In genomic region chr11:21238279-21239020, GRCm38 (mm10) we compare ENCODE assay signal across 8 mouse cellular contexts. TPM values are rescaled to one million over a fixed set of nuclear protein-coding genes. Genes with fewer than 3 reads are reported as not detected.
A peak's percentile ranks its signal among the peaks of the same experiment; 100 is the strongest.
DNase-seq lines count a peak whose midpoint lies in the region; ATAC-seq and TF ChIP-seq lines count a peak whose summit lies in the region.

No protein-coding gene starts in this region.

- H3K27ac ChIP-seq in embryonic facial prominence, embryonic 14.5 days (replicated peaks; ENCODE audit: low read depth, low read length) = peak overlapping the region; percentile 97
- H3K27ac ChIP-seq in heart, embryonic 16.5 days (ENCODE audit: low read length) = peak overlapping the region; percentile 97
- peak overlapping the region; percentile 98 for H3K27ac ChIP-seq in limb, embryonic 14.5 days (replicated peaks; ENCODE audit: low read depth, low read length)
- H3K27ac ChIP-seq in midbrain, embryonic 15.5 days = peak overlapping the region; percentile 98
- H3K27ac ChIP-seq in stomach, postnatal 0 days (replicated peaks) = peak overlapping the region; percentile 98

- no peaks in the 10 kb centered on the region for H3K36me3 ChIP-seq in embryonic facial prominence, embryonic 14.5 days (ENCODE audit: control insufficient read depth, insufficient read depth, low read length)
- no peaks in the 10 kb centered on the region for H3K36me3 ChIP-seq in heart, embryonic 16.5 days (ENCODE audit: control insufficient read depth, insufficient read depth)
- no peaks in the 10 kb centered on the region for H3K36me3 ChIP-seq in limb, embryonic 14.5 days (ENCODE audit: control insufficient read depth, insufficient read depth, low read length)
- H3K36me3 ChIP-seq in midbrain, embryonic 15.5 days (replicated peaks) = no peaks in the 10 kb centered on the region
- no peaks in the 10 kb centered on the region for H3K36me3 ChIP-seq in stomach, postnatal 0 days (ENCODE audit: control insufficient read depth, insufficient read depth, low read length)

- H3K4me2 ChIP-seq in embryonic facial prominence, embryonic 14.5 days (ENCODE audit: low read depth, low read length) = peak overlapping the region; percentile 77
- H3K4me2 ChIP-seq in heart, embryonic 16.5 days (ENCODE audit: low read depth, low read length) = peak overlapping the region; percentile 72
- peak overlapping the region; percentile 79 for H3K4me2 ChIP-seq in limb, embryonic 14.5 days (replicated peaks; ENCODE audit: low read depth, low read length, severe bottlenecking)
- peak overlapping the region; percentile 70 for H3K4me2 ChIP-seq in midbrain, embryonic 15.5 days
- peak overlapping the region; percentile 80 for H3K4me2 ChIP-seq in stomach, postnatal 0 days (replicated peaks; ENCODE audit: low read depth)

- peak; percentile 16; the same call in 1 of the 2 replicates for TF ChIP-seq CTCF in stomach, postnatal 0 days (IDR thresholded peaks at IDR 0.05; ENCODE audit: low read depth)

- ATAC-seq in embryonic facial prominence, embryonic 14.5 days (ENCODE audit: low read depth) = peak; percentile 91
- ATAC-seq in heart, embryonic 16.5 days (replicated peaks; ENCODE audit: extremely low read depth, insufficient read depth, low FRiP score) = peak; percentile 89
- ATAC-seq in limb, embryonic 14.5 days (ENCODE audit: low FRiP score, low read depth) = peak; percentile 85
- ATAC-seq in midbrain, embryonic 15.5 days (replicated peaks) = peak; percentile 95
- ATAC-seq in stomach, postnatal 0 days (ENCODE audit: low FRiP score, low TSS enrichment) = peak; percentile 76

- peak overlapping the region; percentile 99 for H3K9ac ChIP-seq in embryonic facial prominence, embryonic 14.5 days (ENCODE audit: low read depth, low read length)
- H3K9ac ChIP-seq in heart, embryonic 16.5 days (ENCODE audit: low read length) = peak overlapping the region; percentile 94
- peak overlapping the region; percentile 100 for H3K9ac ChIP-seq in limb, embryonic 14.5 days (ENCODE audit: low read depth, low read length, severe bottlenecking)
- peak overlapping the region; percentile 99 for H3K9ac ChIP-seq in midbrain, embryonic 15.5 days
- H3K9ac ChIP-seq in stomach, postnatal 0 days (ENCODE audit: low read length) = peak overlapping the region; percentile 100

- H3K9me3 ChIP-seq in embryonic facial prominence, embryonic 14.5 days (ENCODE audit: control insufficient read depth, low read length) = no peaks in the 10 kb centered on the region
- H3K9me3 ChIP-seq in heart, embryonic 16.5 days (replicated peaks; ENCODE audit: control insufficient read depth, low read length) = no peaks in the 10 kb centered on the region
- no peaks in the 10 kb centered on the region for H3K9me3 ChIP-seq in limb, embryonic 14.5 days (ENCODE audit: control insufficient read depth, low read length)
- H3K9me3 ChIP-seq in midbrain, embryonic 15.5 days = no peaks in the 10 kb centered on the region
- no peaks in the 10 kb centered on the region for H3K9me3 ChIP-seq in stomach, postnatal 0 days (ENCODE audit: control insufficient read depth, low read length)

- TF ChIP-seq POLR2A in limb, embryonic 14.5 days (IDR thresholded peaks at IDR 0.05; ENCODE audit: borderline replicate concordance, extremely low read depth, insufficient read depth, insufficient read length) = peak; percentile 63; the same call in 1 of the 2 replicates

- TF ChIP-seq EP300 in stomach, postnatal 0 days (optimal IDR thresholded peaks at IDR 0.05) = no peak

- WGBS in embryonic facial prominence, embryonic 14.5 days = 2% methylated on average over 12 of the region's 65 CpGs
- WGBS in heart, embryonic 16.5 days = under 1% methylated on average over 52 of the region's 65 CpGs
- WGBS in limb, embryonic 14.5 days = 1% methylated on average over 7 of the region's 65 CpGs
- WGBS in midbrain, embryonic 15.5 days = 2% methylated on average over 49 of the region's 65 CpGs
- WGBS in stomach, postnatal 0 days = under 1% methylated on average over 18 of the region's 65 CpGs

- H3K27me3 ChIP-seq in embryonic facial prominence, embryonic 14.5 days (replicated peaks; ENCODE audit: control insufficient read depth, insufficient read depth, low read length) = no peaks in the 10 kb centered on the region
- H3K27me3 ChIP-seq in heart, embryonic 16.5 days (ENCODE audit: control insufficient read depth, insufficient read depth, low read length) = no peaks in the 10 kb centered on the region
- no peaks in the 10 kb centered on the region for H3K27me3 ChIP-seq in limb, embryonic 14.5 days (ENCODE audit: control insufficient read depth, insufficient read depth, low read length)
- no peaks in the 10 kb centered on the region for H3K27me3 ChIP-seq in midbrain, embryonic 15.5 days (replicated peaks)
- no peaks in the 10 kb centered on the region for H3K27me3 ChIP-seq in stomach, postnatal 0 days (ENCODE audit: control insufficient read depth, insufficient read depth, low read length)

- H3K4me1 ChIP-seq in embryonic facial prominence, embryonic 14.5 days (ENCODE audit: control insufficient read depth, insufficient read depth, low read length) = peaks cover 15% of the 10 kb centered on the region
- peaks cover 11% of the 10 kb centered on the region for H3K4me1 ChIP-seq in heart, embryonic 16.5 days (ENCODE audit: control insufficient read depth, insufficient read depth, low read length)
- peaks cover 15% of the 10 kb centered on the region for H3K4me1 ChIP-seq in limb, embryonic 14.5 days (ENCODE audit: control insufficient read depth, insufficient read depth, low read length)
- H3K4me1 ChIP-seq in midbrain, embryonic 15.5 days = peaks cover 16% of the 10 kb centered on the region
- no peaks in the 10 kb centered on the region for H3K4me1 ChIP-seq in stomach, postnatal 0 days (replicated peaks; ENCODE audit: control insufficient read depth, insufficient read depth)

- DNase-seq in cerebellum, adult 11-12 months = peak; percentile 50
- DNase-seq in cerebellum, adult 11 months = no peak
- peak; percentile 69 for DNase-seq in Muller cell, postnatal 12 days (ENCODE audit: inconsistent ontology term)
- DNase-seq in embryonic facial prominence, embryonic 14.5 days (ENCODE audit: low spot score) = peak; percentile 49
- peak; percentile 29 for DNase-seq in limb, embryonic 14.5 days (ENCODE audit: low spot score)
- DNase-seq in stomach, postnatal 0 days (ENCODE audit: low spot score) = peak; percentile 67

- H3K4me3 ChIP-seq in embryonic facial prominence, embryonic 14.5 days (ENCODE audit: low read depth, low read length) = peak overlapping the region; percentile 93
- peak overlapping the region; percentile 95 for H3K4me3 ChIP-seq in heart, embryonic 16.5 days (ENCODE audit: low read length)
- H3K4me3 ChIP-seq in limb, embryonic 14.5 days (replicated peaks; ENCODE audit: low read length) = peak overlapping the region; percentile 88
- H3K4me3 ChIP-seq in midbrain, embryonic 15.5 days = peak overlapping the region; percentile 98
- H3K4me3 ChIP-seq in stomach, postnatal 0 days (ENCODE audit: low read depth, low read length) = peak overlapping the region; percentile 98

RNA-seq across cellular contexts. Expression of gene Vps54, which starts 0.6 kb away (rescaled TPM):
- polyA plus RNA-seq in embryonic facial prominence, embryonic 14.5 days (2014; fragmentation: Nextera tagmentation; extraction: Ambion mirVana) = 14.6 and 15.9 TPM in 2 replicates
- 6.8 and 7.0 TPM in 2 replicates for polyA plus RNA-seq in heart, embryonic 16.5 days (2015; fragmentation: Nextera tagmentation; extraction: Ambion mirVana)
- 28.6 and 30.8 TPM in 2 replicates for polyA plus RNA-seq in limb, embryonic 14.5 days (2012; rRNA removed)
- 15.3 and 18.6 TPM in 2 replicates for polyA plus RNA-seq in limb, embryonic 14.5 days (2014; fragmentation: Nextera tagmentation; extraction: Ambion mirVana)
- polyA plus RNA-seq in midbrain, embryonic 15.5 days (2015; fragmentation: Nextera tagmentation; extraction: Ambion mirVana) = 9.8 and 10.3 TPM in 2 replicates
- polyA plus RNA-seq in stomach, postnatal 0 days (2015; fragmentation: Nextera tagmentation; extraction: Ambion mirVana) = 6.7 and 8.2 TPM in 2 replicates
